Mouse (Mus musculus): Measurements from ENCODE around the gene Rps6kb1. TPM values are rescaled to one million over a fixed set of nuclear protein-coding genes. Genes with fewer than 3 reads are reported as not detected.

Gene Rps6kb1
- polyA plus RNA-seq, 1 experiment from 2014 or later, result 56.9 TPM

- Histone ChIP-seq H3K9me3 (no peaks in the 10 kb centered on the region), H3K27ac (no peak overlapping the region), H3K36me3 (peaks cover 75% of the 10 kb centered on the region), H3K4me3 (replicated peaks) (no peak overlapping the region), H3K27me3 (no peaks in the 10 kb centered on the region), H3K4me2 (replicated peaks) (no peak overlapping the region), H3K9ac (replicated peaks) (no peak overlapping the region), H3K4me1 (replicated peaks) (no peaks in the 10 kb centered on the region)
- ATAC-seq, result no peak
- WGBS, result 93% methylated on average over 7 of the region's 7 CpGs
Observed at GRCm38 (mm10) chr11:86519751-86520150, 24.9 kb downstream of the Rps6kb1 start.

- H3K9me3 ChIP-seq, result no peaks in the 10 kb centered on the region
- WGBS, result 94% methylated on average over 3 of the region's 3 CpGs
- peaks cover 59% of the 10 kb centered on the region for H3K36me3 ChIP-seq
- no peaks in the 10 kb centered on the region for H3K27me3 ChIP-seq
- H3K4me2 ChIP-seq (replicated peaks), result no peak overlapping the region
- no peak for ATAC-seq
- no peak overlapping the region for H3K9ac ChIP-seq (replicated peaks)
- H3K4me3 ChIP-seq (replicated peaks), result no peak overlapping the region
- no peak overlapping the region for H3K27ac ChIP-seq
- no peaks in the 10 kb centered on the region for H3K4me1 ChIP-seq (replicated peaks)
Observed at GRCm38 (mm10) chr11:86517229-86517628, 27.4 kb downstream of the Rps6kb1 start.

GRCm38 (mm10) chr11:86516620-86517019 is 28.0 kb downstream of the Rps6kb1 start:
- ATAC-seq, result no peak
- WGBS, result 91% methylated on average over 3 of the region's 3 CpGs
- H3K36me3 ChIP-seq, result peaks cover 58% of the 10 kb centered on the region

GRCm38 (mm10) chr11:86507991-86508390 is 36.6 kb downstream of the Rps6kb1 start:
- no peaks in the 10 kb centered on the region for H3K27me3 ChIP-seq
- no peak overlapping the region for H3K9ac ChIP-seq (replicated peaks)
- H3K4me3 ChIP-seq (replicated peaks), result no peak overlapping the region
- H3K4me2 ChIP-seq (replicated peaks), result no peak overlapping the region
- H3K27ac ChIP-seq, result no peak overlapping the region
- peaks cover 76% of the 10 kb centered on the region for H3K36me3 ChIP-seq
- H3K9me3 ChIP-seq, result no peaks in the 10 kb centered on the region
- no peaks in the 10 kb centered on the region for H3K4me1 ChIP-seq (replicated peaks)
- ATAC-seq, result no peak
- 96% methylated on average over 2 of the region's 2 CpGs for WGBS

More at GRCm38 (mm10) chr11:86516620-86517019, 28.0 kb downstream of the Rps6kb1 start:
- Histone ChIP-seq H3K27me3 (no peaks in the 10 kb centered on the region), H3K9me3 (no peaks in the 10 kb centered on the region), H3K27ac (no peak overlapping the region), H3K9ac (replicated peaks) (no peak overlapping the region), H3K4me1 (replicated peaks) (no peaks in the 10 kb centered on the region), H3K4me3 (replicated peaks) (no peak overlapping the region), H3K4me2 (replicated peaks) (no peak overlapping the region)

GRCm38 (mm10) chr11:86507334-86507733 is 37.3 kb downstream of the Rps6kb1 start:
- 97% methylated on average over 2 of the region's 2 CpGs for WGBS
- H3K36me3 ChIP-seq, result peaks cover 77% of the 10 kb centered on the region
- no peaks in the 10 kb centered on the region for H3K9me3 ChIP-seq
- no peak overlapping the region for H3K4me2 ChIP-seq (replicated peaks)
- ATAC-seq, result no peak
- H3K4me3 ChIP-seq (replicated peaks), result no peak overlapping the region
- no peak overlapping the region for H3K27ac ChIP-seq
- H3K4me1 ChIP-seq (replicated peaks), result no peaks in the 10 kb centered on the region
- H3K9ac ChIP-seq (replicated peaks), result no peak overlapping the region
- no peaks in the 10 kb centered on the region for H3K27me3 ChIP-seq

- no peak overlapping the region for H3K27ac ChIP-seq
- H3K4me1 ChIP-seq (replicated peaks), result no peaks in the 10 kb centered on the region
- peaks cover 53% of the 10 kb centered on the region for H3K36me3 ChIP-seq
- WGBS, result 95% methylated on average over 2 of the region's 2 CpGs
- H3K4me3 ChIP-seq (replicated peaks), result no peak overlapping the region
- no peak overlapping the region for H3K4me2 ChIP-seq (replicated peaks)
- no peaks in the 10 kb centered on the region for H3K9me3 ChIP-seq
- H3K27me3 ChIP-seq, result no peaks in the 10 kb centered on the region
- no peak overlapping the region for H3K9ac ChIP-seq (replicated peaks)
- no peak for ATAC-seq
Observed at GRCm38 (mm10) chr11:86503121-86503520, 41.5 kb downstream of the Rps6kb1 start.

GRCm38 (mm10) chr11:86500795-86501194 is 43.8 kb downstream of the Rps6kb1 start:
- Histone ChIP-seq H3K9ac (replicated peaks) (no peak overlapping the region), H3K4me3 (replicated peaks) (no peak overlapping the region), H3K27ac (no peak overlapping the region), H3K27me3 (no peaks in the 10 kb centered on the region), H3K36me3 (peaks cover 45% of the 10 kb centered on the region), H3K9me3 (no peaks in the 10 kb centered on the region), H3K4me1 (replicated peaks) (no peaks in the 10 kb centered on the region), H3K4me2 (replicated peaks) (no peak overlapping the region)
- ATAC-seq, result no peak
- 78% methylated on average over 1 of the region's 1 CpGs for WGBS

GRCm38 (mm10) chr11:86497908-86498307 is 46.7 kb downstream of the Rps6kb1 start:
- 71% methylated on average over 3 of the region's 3 CpGs for WGBS
- ATAC-seq, result no peak

GRCm38 (mm10) chr11:86497356-86497755 is 47.2 kb downstream of the Rps6kb1 start:
- 100% methylated on average over 1 of the region's 1 CpGs for WGBS

More at GRCm38 (mm10) chr11:86497908-86498307, 46.7 kb downstream of the Rps6kb1 start:
- no peak overlapping the region for H3K9ac ChIP-seq (replicated peaks)
- peaks cover 35% of the 10 kb centered on the region for H3K36me3 ChIP-seq
- H3K9me3 ChIP-seq, result no peaks in the 10 kb centered on the region
- no peak overlapping the region for H3K27ac ChIP-seq
- H3K4me2 ChIP-seq (replicated peaks), result no peak overlapping the region
- H3K27me3 ChIP-seq, result no peaks in the 10 kb centered on the region
- H3K4me3 ChIP-seq (replicated peaks), result no peak overlapping the region
- H3K4me1 ChIP-seq (replicated peaks), result no peaks in the 10 kb centered on the region

GRCm38 (mm10) chr11:86490782-86491181 is 53.8 kb downstream of the Rps6kb1 start:
- Histone ChIP-seq H3K4me1 (replicated peaks) (peaks cover 5% of the 10 kb centered on the region), H3K4me3 (replicated peaks) (no peak overlapping the region), H3K27ac (no peak overlapping the region), H3K36me3 (peaks cover 26% of the 10 kb centered on the region), H3K9ac (replicated peaks) (no peak overlapping the region), H3K27me3 (no peaks in the 10 kb centered on the region), H3K4me2 (replicated peaks) (no peak overlapping the region), H3K9me3 (no peaks in the 10 kb centered on the region)
- ATAC-seq, result no peak
- WGBS, result 93% methylated on average over 1 of the region's 1 CpGs

More at GRCm38 (mm10) chr11:86497356-86497755, 47.2 kb downstream of the Rps6kb1 start:
- Histone ChIP-seq H3K27me3 (no peaks in the 10 kb centered on the region), H3K9ac (replicated peaks) (no peak overlapping the region), H3K4me1 (replicated peaks) (no peaks in the 10 kb centered on the region), H3K36me3 (peaks cover 35% of the 10 kb centered on the region), H3K9me3 (no peaks in the 10 kb centered on the region), H3K27ac (no peak overlapping the region), H3K4me2 (replicated peaks) (no peak overlapping the region), H3K4me3 (replicated peaks) (no peak overlapping the region)
- ATAC-seq, result no peak

- peaks cover 9% of the 10 kb centered on the region for H3K4me1 ChIP-seq (replicated peaks)
- peaks cover 7% of the 10 kb centered on the region for H3K36me3 ChIP-seq
- H3K4me2 ChIP-seq (replicated peaks), result peak overlapping the region; percentile 78
- under 1% methylated on average over 25 of the region's 25 CpGs for WGBS
- peak overlapping the region; percentile 64 for H3K4me3 ChIP-seq (replicated peaks)
- H3K9ac ChIP-seq (replicated peaks), result peak overlapping the region; percentile 73
- no peaks in the 10 kb centered on the region for H3K27me3 ChIP-seq
- ATAC-seq, result peak; percentile 67
- H3K27ac ChIP-seq, result peak overlapping the region; percentile 79
- no peaks in the 10 kb centered on the region for H3K9me3 ChIP-seq
Observed at GRCm38 (mm10) chr11:86484910-86485510, 59.6 kb downstream of the Rps6kb1 start.

- under 1% methylated on average over 67 of the region's 68 CpGs for WGBS
- peak within 1 kb of the TSS; percentile 78 for H3K4me2 ChIP-seq (replicated peaks)
- ATAC-seq, result peak; percentile 96
- H3K4me1 ChIP-seq (replicated peaks), result peaks cover 9% of the 10 kb centered on the region
- H3K27me3 ChIP-seq, result no peaks in the 10 kb centered on the region
- peak within 1 kb of the TSS; percentile 73 for H3K9ac ChIP-seq (replicated peaks)
- no peaks in the 10 kb centered on the region for H3K9me3 ChIP-seq
- H3K27ac ChIP-seq, result peak within 1 kb of the TSS; percentile 79
- H3K4me3 ChIP-seq (replicated peaks), result peak within 1 kb of the TSS; percentile 64
- peaks cover under 1% of the 10 kb centered on the region; the same call in 1 of the 2 replicates for H3K36me3 ChIP-seq
Observed at GRCm38 (mm10) chr11:86484101-86484868, 60.3 kb downstream of the Rps6kb1 start, which contains the start of gene Rnft1. TSS of gene Rnft1 (plus strand) at chr11:86484657.
